Mouse (Mus musculus): Measurements from ENCODE around the gene Slc17a7. TPM values are rescaled to one million over a fixed set of nuclear protein-coding genes. Genes with fewer than 3 reads are reported as not detected.
"Not testable (repeated sequence)": the region's sequence is repeated elsewhere in the genome, so short reads cannot be mapped to it uniquely, and the experiment has no call there.

Gene Slc17a7
- polyA plus RNA-seq, 1 experiment: 1.6 TPM

DNA sequence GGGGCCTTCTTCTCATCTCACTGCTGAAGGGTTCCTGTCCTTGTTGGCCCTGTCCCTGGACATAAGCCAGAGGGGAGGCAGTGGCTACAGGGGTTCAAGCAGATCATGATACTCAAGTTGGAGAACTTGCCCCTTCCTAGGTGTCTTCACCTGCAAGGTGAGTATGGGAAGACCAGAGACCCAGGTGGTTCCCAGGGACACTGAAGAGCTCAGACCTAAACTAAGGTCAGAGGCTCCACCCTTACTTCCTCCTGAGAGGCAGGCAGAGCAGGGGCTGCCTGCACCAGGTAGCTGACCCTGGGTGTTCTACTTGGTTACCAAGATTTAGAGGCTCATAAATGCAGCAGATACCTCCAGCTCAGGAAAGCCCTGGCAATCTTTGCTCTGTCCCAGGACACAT is 41.8 kb upstream of the Slc17a7 start:
- H3K27ac ChIP-seq (ENCODE audit: insufficient read depth, low read length): peak overlapping the region; percentile 52
- H3K4me1 ChIP-seq (ENCODE audit: control insufficient read depth, insufficient read depth, low read length): peaks cover 2% of the 10 kb centered on the region
- peaks cover 57% of the 10 kb centered on the region for H3K36me3 ChIP-seq (ENCODE audit: control insufficient read depth, insufficient read depth, low read length, poor library complexity, severe bottlenecking)
- H3K9me3 ChIP-seq (replicated peaks; ENCODE audit: control insufficient read depth, insufficient read depth, low read length, poor library complexity, severe bottlenecking): no peaks in the 10 kb centered on the region
- TF ChIP-seq CTCF (IDR thresholded peaks at IDR 0.05; ENCODE audit: low read depth, low read length): no peak
- no peaks in the 10 kb centered on the region for H3K27me3 ChIP-seq (ENCODE audit: control insufficient read depth, insufficient read depth, low read length, poor library complexity, severe bottlenecking)
- peak overlapping the region; percentile 90; the same call in 1 of the 2 replicates for H3K9ac ChIP-seq (ENCODE audit: low read depth, poor library complexity, severe bottlenecking)
- 0 out of 2 replicates have a peak overlapping the region, but pooled peaks have one; percentile 4 for H3K4me3 ChIP-seq (ENCODE audit: low read depth, low read length)

DNA sequence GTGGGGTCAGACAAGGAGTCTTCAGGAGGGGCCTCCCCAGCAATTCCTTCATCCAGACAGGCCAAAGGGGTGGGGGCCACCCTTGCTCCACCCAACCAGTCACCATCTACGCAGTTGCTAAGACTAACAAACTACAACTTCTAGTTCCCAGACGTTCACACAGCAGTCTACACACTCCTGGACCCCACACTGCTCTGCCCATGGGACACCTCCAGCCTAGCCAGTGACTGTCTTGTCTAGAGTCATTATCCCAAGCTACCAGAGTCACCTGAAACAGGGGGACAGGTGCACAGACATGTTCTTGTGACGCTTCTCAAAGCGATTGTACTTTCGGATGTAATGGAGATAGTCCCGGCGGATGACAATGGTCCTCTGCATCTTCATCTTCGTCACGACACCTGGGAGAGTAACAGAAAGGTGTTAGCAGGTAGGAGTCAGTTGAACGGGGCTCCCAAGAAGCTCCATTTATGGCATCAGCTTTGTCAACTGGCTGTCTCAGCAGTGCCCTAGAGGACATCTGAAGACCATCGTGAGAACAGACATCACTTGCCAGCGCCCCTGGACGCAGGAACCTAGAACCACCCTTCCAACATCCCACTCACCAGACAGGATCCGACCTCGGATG is 41.1 kb upstream of the Slc17a7 start:
- H3K9ac ChIP-seq (ENCODE audit: low read depth, poor library complexity, severe bottlenecking): peak overlapping the region; percentile 90
- H3K9me3 ChIP-seq (replicated peaks; ENCODE audit: control insufficient read depth, insufficient read depth, low read length, poor library complexity, severe bottlenecking): no peaks in the 10 kb centered on the region
- H3K4me1 ChIP-seq (ENCODE audit: control insufficient read depth, insufficient read depth, low read length): peaks cover 2% of the 10 kb centered on the region
- H3K36me3 ChIP-seq (ENCODE audit: control insufficient read depth, insufficient read depth, low read length, poor library complexity, severe bottlenecking): peaks cover 64% of the 10 kb centered on the region
- TF ChIP-seq EP300 (IDR thresholded peaks at IDR 0.05; ENCODE audit: insufficient read depth, low read depth, low read length): no peak
- no peak for TF ChIP-seq POLR2A (IDR thresholded peaks at IDR 0.05; ENCODE audit: insufficient read depth, low read length)
- no peak for TF ChIP-seq CTCF (IDR thresholded peaks at IDR 0.05; ENCODE audit: low read depth, low read length)
- no peaks in the 10 kb centered on the region for H3K27me3 ChIP-seq (ENCODE audit: control insufficient read depth, insufficient read depth, low read length, poor library complexity, severe bottlenecking)
- H3K4me3 ChIP-seq (ENCODE audit: low read depth, low read length): peak overlapping the region; percentile 91
- H3K27ac ChIP-seq (ENCODE audit: insufficient read depth, low read length): peak overlapping the region; percentile 78

DNA sequence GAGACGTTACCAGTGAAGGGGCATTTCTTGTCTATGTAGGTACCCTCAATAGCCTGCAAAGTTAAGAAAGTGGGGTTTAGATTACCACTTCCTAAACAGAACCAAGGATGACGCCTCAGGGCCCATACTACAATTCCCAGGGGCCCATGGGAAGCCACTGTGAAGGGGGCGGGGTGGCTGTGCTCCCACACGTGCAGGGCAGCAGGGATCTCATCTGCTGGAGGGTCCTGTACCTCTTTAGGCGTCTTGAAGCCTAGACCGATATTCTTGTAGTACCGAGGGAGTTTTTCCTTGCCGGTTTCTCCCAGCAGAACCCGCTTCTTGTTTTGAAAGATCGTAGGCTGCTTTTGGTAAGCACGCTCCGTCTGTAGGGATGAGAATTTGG is 40.6 kb upstream of the Slc17a7 start:
- H3K36me3 ChIP-seq (ENCODE audit: control insufficient read depth, insufficient read depth, low read length, poor library complexity, severe bottlenecking): peaks cover 69% of the 10 kb centered on the region
- no peaks in the 10 kb centered on the region for H3K9me3 ChIP-seq (replicated peaks; ENCODE audit: control insufficient read depth, insufficient read depth, low read length, poor library complexity, severe bottlenecking)
- H3K4me3 ChIP-seq (ENCODE audit: low read depth, low read length): peak overlapping the region; percentile 91
- peak overlapping the region; percentile 90 for H3K9ac ChIP-seq (ENCODE audit: low read depth, poor library complexity, severe bottlenecking)
- peaks cover 2% of the 10 kb centered on the region for H3K4me1 ChIP-seq (ENCODE audit: control insufficient read depth, insufficient read depth, low read length)
- H3K27ac ChIP-seq (ENCODE audit: insufficient read depth, low read length): peak overlapping the region; percentile 78
- H3K27me3 ChIP-seq (ENCODE audit: control insufficient read depth, insufficient read depth, low read length, poor library complexity, severe bottlenecking): no peaks in the 10 kb centered on the region
- TF ChIP-seq POLR2A (IDR thresholded peaks at IDR 0.05; ENCODE audit: insufficient read depth, low read length) (no peak), CTCF (IDR thresholded peaks at IDR 0.05; ENCODE audit: low read depth, low read length) (no peak), EP300 (IDR thresholded peaks at IDR 0.05; ENCODE audit: insufficient read depth, low read depth, low read length) (no peak)

DNA sequence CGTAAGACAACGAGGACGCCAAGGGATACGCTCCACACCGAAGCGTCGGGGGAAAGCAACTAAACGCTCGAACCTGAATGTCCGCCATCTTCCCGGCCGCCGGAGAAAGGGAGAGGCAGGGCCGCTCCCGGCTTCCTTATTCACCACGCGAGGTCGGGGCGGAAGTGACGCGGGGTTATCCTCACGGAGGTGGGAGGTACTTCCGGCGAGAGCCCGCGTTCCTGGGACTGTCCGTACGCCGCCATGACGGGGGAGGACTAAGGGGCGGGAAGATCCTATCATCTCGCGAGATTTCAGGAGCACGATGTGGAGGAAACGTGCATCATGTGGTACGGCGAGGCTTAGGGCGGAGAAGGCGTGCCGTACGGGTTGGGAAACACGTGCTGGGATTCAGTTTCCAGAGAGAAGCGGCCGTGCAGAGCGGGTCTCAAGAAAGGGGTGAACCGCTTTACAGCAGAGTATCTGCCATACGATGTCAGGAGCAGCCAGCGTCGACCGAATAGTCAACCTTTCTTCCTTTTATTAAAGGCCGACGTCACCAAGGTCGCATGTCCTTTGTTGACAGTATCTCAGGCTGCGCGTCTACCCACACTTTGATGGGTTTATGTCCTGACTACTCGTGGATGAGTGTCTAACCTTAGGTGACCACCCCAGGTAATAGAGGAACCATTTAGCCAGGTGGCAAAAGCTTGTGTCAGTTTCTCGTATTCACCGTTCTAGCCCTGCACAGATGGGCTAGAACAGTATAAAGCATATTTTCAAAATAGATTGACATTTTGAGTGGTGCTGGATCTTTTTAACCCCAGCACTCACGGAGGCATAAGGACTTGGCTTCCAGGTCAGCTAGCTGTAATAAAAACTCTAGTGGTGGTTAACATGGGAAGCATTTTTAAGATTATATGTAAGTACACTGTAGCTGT is 39.3 kb upstream of the Slc17a7 start, which contains the start of gene Rps11:
Rps11 (minus strand) TSS at position 216 of the 920 bp plus-strand sequence.
- H3K4me1 ChIP-seq (ENCODE audit: control insufficient read depth, insufficient read depth, low read length): peaks cover 2% of the 10 kb centered on the region
- no peaks in the 10 kb centered on the region for H3K9me3 ChIP-seq (replicated peaks; ENCODE audit: control insufficient read depth, insufficient read depth, low read length, poor library complexity, severe bottlenecking)
- TF ChIP-seq POLR2A (IDR thresholded peaks at IDR 0.05; ENCODE audit: insufficient read depth, low read length): peak; percentile 72
- no peak for TF ChIP-seq CTCF (IDR thresholded peaks at IDR 0.05; ENCODE audit: low read depth, low read length)
- 0 out of 2 replicates have a peak, but pooled peaks have one; percentile 54 for TF ChIP-seq EP300 (IDR thresholded peaks at IDR 0.05; ENCODE audit: insufficient read depth, low read depth, low read length)
- peak within 1 kb of the TSS; percentile 96 for H3K4me3 ChIP-seq (ENCODE audit: low read depth, low read length)
- no peaks in the 10 kb centered on the region for H3K27me3 ChIP-seq (ENCODE audit: control insufficient read depth, insufficient read depth, low read length, poor library complexity, severe bottlenecking)
- H3K36me3 ChIP-seq (ENCODE audit: control insufficient read depth, insufficient read depth, low read length, poor library complexity, severe bottlenecking): peaks cover 70% of the 10 kb centered on the region
- peak within 1 kb of the TSS; percentile 99 for H3K9ac ChIP-seq (ENCODE audit: low read depth, poor library complexity, severe bottlenecking)
- peak within 1 kb of the TSS; percentile 96 for H3K27ac ChIP-seq (ENCODE audit: insufficient read depth, low read length)

DNA sequence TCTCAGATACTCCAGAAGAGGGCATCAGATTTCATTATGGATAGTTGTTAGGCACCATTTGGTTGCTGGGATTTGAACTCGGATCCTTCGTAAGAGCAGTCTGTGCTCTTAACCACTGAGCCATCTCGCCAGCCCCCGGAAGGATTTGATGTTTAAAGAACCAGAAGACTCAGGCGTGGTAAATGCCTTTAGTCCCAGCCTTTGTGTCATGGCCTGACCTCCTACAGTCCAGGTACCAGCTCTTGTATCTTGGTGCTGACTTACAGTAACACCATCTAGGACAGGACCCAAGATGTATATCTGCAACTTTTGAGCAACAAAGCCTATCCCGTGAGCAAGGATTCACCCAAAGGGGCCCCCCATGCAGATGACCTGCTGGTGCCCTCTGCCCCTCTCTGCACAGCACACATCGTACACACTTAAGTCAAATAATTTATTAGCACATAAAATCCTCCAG is 38.6 kb upstream of the Slc17a7 start:
- peak overlapping the region; percentile 99 for H3K9ac ChIP-seq (ENCODE audit: low read depth, poor library complexity, severe bottlenecking)

DNA sequence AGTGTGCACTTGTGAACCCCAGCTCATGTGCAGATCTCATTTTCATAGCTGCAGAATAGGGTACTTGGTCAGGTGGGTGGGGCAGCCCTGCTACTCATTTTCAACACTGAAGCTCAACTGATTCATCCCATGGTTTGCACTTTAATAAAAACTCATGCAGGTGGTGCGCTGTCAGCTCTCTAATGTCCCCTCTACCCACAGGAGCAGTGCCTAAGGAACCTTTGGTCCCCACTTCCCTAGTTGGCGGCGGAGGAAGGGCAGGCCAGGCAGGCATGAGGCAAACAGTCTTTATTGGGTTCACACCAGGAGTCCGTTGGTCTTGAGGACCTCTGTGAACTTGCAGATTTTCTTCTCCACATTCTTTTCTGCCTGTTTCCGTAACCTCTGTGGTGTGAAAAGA is 38.1 kb upstream of the Slc17a7 start:
- not testable (repeated sequence) for H3K4me1 ChIP-seq (ENCODE audit: control insufficient read depth, insufficient read depth, low read length); H3K9me3 ChIP-seq (replicated peaks; ENCODE audit: control insufficient read depth, insufficient read depth, low read length, poor library complexity, severe bottlenecking); H3K27me3 ChIP-seq (ENCODE audit: control insufficient read depth, insufficient read depth, low read length, poor library complexity, severe bottlenecking)
- Histone ChIP-seq H3K4me3 (ENCODE audit: low read depth, low read length) (peak overlapping the region; percentile 96), H3K36me3 (ENCODE audit: control insufficient read depth, insufficient read depth, low read length, poor library complexity, severe bottlenecking) (peaks cover 61% of the 10 kb centered on the region), H3K27ac (ENCODE audit: insufficient read depth, low read length) (peak overlapping the region; percentile 96), H3K9ac (ENCODE audit: low read depth, poor library complexity, severe bottlenecking) (peak overlapping the region; percentile 99)

More for the DNA sequence above, 38.6 kb upstream of the Slc17a7 start:
- Histone ChIP-seq H3K27me3 (ENCODE audit: control insufficient read depth, insufficient read depth, low read length, poor library complexity, severe bottlenecking) (no peaks in the 10 kb centered on the region), H3K27ac (ENCODE audit: insufficient read depth, low read length) (peak overlapping the region; percentile 96), H3K9me3 (replicated peaks; ENCODE audit: control insufficient read depth, insufficient read depth, low read length, poor library complexity, severe bottlenecking) (no peaks in the 10 kb centered on the region), H3K4me3 (ENCODE audit: low read depth, low read length) (peak overlapping the region; percentile 96), H3K4me1 (ENCODE audit: control insufficient read depth, insufficient read depth, low read length) (peaks cover 2% of the 10 kb centered on the region), H3K36me3 (ENCODE audit: control insufficient read depth, insufficient read depth, low read length, poor library complexity, severe bottlenecking) (peaks cover 66% of the 10 kb centered on the region)
- TF ChIP-seq POLR2A (IDR thresholded peaks at IDR 0.05; ENCODE audit: insufficient read depth, low read length): peak; percentile 42
- TF ChIP-seq CTCF (IDR thresholded peaks at IDR 0.05; ENCODE audit: low read depth, low read length): no peak
- TF ChIP-seq EP300 (IDR thresholded peaks at IDR 0.05; ENCODE audit: insufficient read depth, low read depth, low read length): no peak
